Mouse (Mus musculus): ENCODE data around the gene Fam118a. TPM values are rescaled to one million over a fixed set of nuclear protein-coding genes. Genes with fewer than 3 reads are reported as not detected.

Gene Fam118a
- polyA plus RNA-seq, 1 experiment from 2014 or later = 23.2 TPM

- peak overlapping the region; percentile 54 for H3K27ac ChIP-seq (replicated peaks; ENCODE audit: low read depth, low read length)
- DNase-seq (ENCODE audit: low spot score) (no peak), ATAC-seq (ENCODE audit: insufficient number of reproducible peaks, low FRiP score, low TSS enrichment, low read depth) (no peak)
- H3K4me3 ChIP-seq (ENCODE audit: low read depth, low read length) = no peak overlapping the region
- peak overlapping the region; percentile 5; the same call in 1 of the 2 replicates for H3K9ac ChIP-seq (ENCODE audit: low read length)
- no peaks in the 10 kb centered on the region for H3K9me3 ChIP-seq (ENCODE audit: control insufficient read depth, low read length)
- no peak overlapping the region for H3K4me2 ChIP-seq (ENCODE audit: low read depth, severe bottlenecking)
- WGBS = 43% methylated on average over 5 of the region's 5 CpGs
- H3K36me3 ChIP-seq (ENCODE audit: control insufficient read depth, insufficient read depth, low read length) = peaks cover 5% of the 10 kb centered on the region; the same call in 1 of the 2 replicates
- H3K27me3 ChIP-seq (ENCODE audit: control insufficient read depth, insufficient read depth, low read length) = no peaks in the 10 kb centered on the region
- H3K4me1 ChIP-seq (ENCODE audit: control insufficient read depth, insufficient read depth, low read length) = peaks cover 12% of the 10 kb centered on the region
Observed at GRCm38 (mm10) chr15:85043116-85043515, 14.4 kb downstream of the Fam118a start.

- peaks cover 5% of the 10 kb centered on the region; the same call in 1 of the 2 replicates for H3K36me3 ChIP-seq (ENCODE audit: control insufficient read depth, insufficient read depth, low read length)
- no peak overlapping the region for H3K4me2 ChIP-seq (ENCODE audit: low read depth, severe bottlenecking)
- H3K27ac ChIP-seq (replicated peaks; ENCODE audit: low read depth, low read length) = no peak overlapping the region
- no peaks in the 10 kb centered on the region for H3K9me3 ChIP-seq (ENCODE audit: control insufficient read depth, low read length)
- no peaks in the 10 kb centered on the region for H3K27me3 ChIP-seq (ENCODE audit: control insufficient read depth, insufficient read depth, low read length)
- WGBS = 86% methylated on average over 5 of the region's 5 CpGs
- no peak overlapping the region for H3K4me3 ChIP-seq (ENCODE audit: low read depth, low read length)
- DNase-seq (ENCODE audit: low spot score) = no peak
- no peak overlapping the region for H3K9ac ChIP-seq (ENCODE audit: low read length)
- no peak for ATAC-seq (ENCODE audit: insufficient number of reproducible peaks, low FRiP score, low TSS enrichment, low read depth)
- H3K4me1 ChIP-seq (ENCODE audit: control insufficient read depth, insufficient read depth, low read length) = peaks cover 12% of the 10 kb centered on the region
Observed at GRCm38 (mm10) chr15:85043761-85044160, 15.0 kb downstream of the Fam118a start.

GRCm38 (mm10) chr15:85046230-85046950 lies 17.6 kb downstream of the Fam118a start:
- Histone ChIP-seq H3K4me3 (ENCODE audit: low read depth, low read length) (no peak overlapping the region), H3K27ac (replicated peaks; ENCODE audit: low read depth, low read length) (no peak overlapping the region), H3K27me3 (ENCODE audit: control insufficient read depth, insufficient read depth, low read length) (no peaks in the 10 kb centered on the region), H3K9ac (ENCODE audit: low read length) (no peak overlapping the region), H3K4me2 (ENCODE audit: low read depth, severe bottlenecking) (no peak overlapping the region), H3K9me3 (ENCODE audit: control insufficient read depth, low read length) (no peaks in the 10 kb centered on the region), H3K4me1 (ENCODE audit: control insufficient read depth, insufficient read depth, low read length) (peaks cover 12% of the 10 kb centered on the region), H3K36me3 (ENCODE audit: control insufficient read depth, insufficient read depth, low read length) (peaks cover 9% of the 10 kb centered on the region)
- DNase-seq (ENCODE audit: low spot score) (no peak), ATAC-seq (ENCODE audit: insufficient number of reproducible peaks, low FRiP score, low TSS enrichment, low read depth) (no peak)
- WGBS = 89% methylated on average over 14 of the region's 14 CpGs

- no peak for ATAC-seq (ENCODE audit: insufficient number of reproducible peaks, low FRiP score, low TSS enrichment, low read depth)
- Histone ChIP-seq H3K9ac (ENCODE audit: low read length) (no peak overlapping the region), H3K9me3 (ENCODE audit: control insufficient read depth, low read length) (no peaks in the 10 kb centered on the region), H3K4me3 (ENCODE audit: low read depth, low read length) (no peak overlapping the region), H3K36me3 (ENCODE audit: control insufficient read depth, insufficient read depth, low read length) (peaks cover 13% of the 10 kb centered on the region), H3K4me1 (ENCODE audit: control insufficient read depth, insufficient read depth, low read length) (peaks cover 8% of the 10 kb centered on the region), H3K27me3 (ENCODE audit: control insufficient read depth, insufficient read depth, low read length) (no peaks in the 10 kb centered on the region), H3K27ac (replicated peaks; ENCODE audit: low read depth, low read length) (no peak overlapping the region), H3K4me2 (ENCODE audit: low read depth, severe bottlenecking) (no peak overlapping the region)
- WGBS = 85% methylated on average over 4 of the region's 4 CpGs
- no peak for DNase-seq (ENCODE audit: low spot score)
Observed at GRCm38 (mm10) chr15:85047865-85048264, 19.1 kb downstream of the Fam118a start.

- H3K36me3 ChIP-seq (ENCODE audit: control insufficient read depth, insufficient read depth, low read length) = peaks cover 13% of the 10 kb centered on the region
- DNase-seq (ENCODE audit: low spot score) (no peak), ATAC-seq (ENCODE audit: insufficient number of reproducible peaks, low FRiP score, low TSS enrichment, low read depth) (no peak)
- H3K4me1 ChIP-seq (ENCODE audit: control insufficient read depth, insufficient read depth, low read length) = no peaks in the 10 kb centered on the region
- H3K9ac ChIP-seq (ENCODE audit: low read length) = no peak overlapping the region
- no peak overlapping the region for H3K27ac ChIP-seq (replicated peaks; ENCODE audit: low read depth, low read length)
- no peak overlapping the region for H3K4me3 ChIP-seq (ENCODE audit: low read depth, low read length)
- WGBS = 88% methylated on average over 1 of the region's 1 CpGs
- no peak overlapping the region for H3K4me2 ChIP-seq (ENCODE audit: low read depth, severe bottlenecking)
- no peaks in the 10 kb centered on the region for H3K9me3 ChIP-seq (ENCODE audit: control insufficient read depth, low read length)
- no peaks in the 10 kb centered on the region for H3K27me3 ChIP-seq (ENCODE audit: control insufficient read depth, insufficient read depth, low read length)
Observed at GRCm38 (mm10) chr15:85049758-85050157, 21.0 kb downstream of the Fam118a start.

- Histone ChIP-seq H3K27ac (replicated peaks; ENCODE audit: low read depth, low read length) (no peak overlapping the region), H3K4me3 (ENCODE audit: low read depth, low read length) (no peak overlapping the region), H3K4me2 (ENCODE audit: low read depth, severe bottlenecking) (no peak overlapping the region), H3K4me1 (ENCODE audit: control insufficient read depth, insufficient read depth, low read length) (no peaks in the 10 kb centered on the region), H3K9ac (ENCODE audit: low read length) (no peak overlapping the region), H3K27me3 (ENCODE audit: control insufficient read depth, insufficient read depth, low read length) (no peaks in the 10 kb centered on the region), H3K36me3 (ENCODE audit: control insufficient read depth, insufficient read depth, low read length) (peaks cover 10% of the 10 kb centered on the region; the same call in 1 of the 2 replicates), H3K9me3 (ENCODE audit: control insufficient read depth, low read length) (no peaks in the 10 kb centered on the region)
- no peak for ATAC-seq (ENCODE audit: insufficient number of reproducible peaks, low FRiP score, low TSS enrichment, low read depth)
- WGBS = 94% methylated on average over 3 of the region's 3 CpGs
- DNase-seq (ENCODE audit: low spot score) = no peak
Observed at GRCm38 (mm10) chr15:85054098-85054497, 25.4 kb downstream of the Fam118a start.

- no peaks in the 10 kb centered on the region for H3K27me3 ChIP-seq (ENCODE audit: control insufficient read depth, insufficient read depth, low read length)
Observed at GRCm38 (mm10) chr15:85055186-85055585, 26.4 kb downstream of the Fam118a start.

GRCm38 (mm10) chr15:85063421-85063820 lies 34.7 kb downstream of the Fam118a start:
- H3K9me3 ChIP-seq (ENCODE audit: control insufficient read depth, low read length) = no peaks in the 10 kb centered on the region
- H3K9ac ChIP-seq (ENCODE audit: low read length) = no peak overlapping the region
- no peak for ATAC-seq (ENCODE audit: insufficient number of reproducible peaks, low FRiP score, low TSS enrichment, low read depth)
- DNase-seq (ENCODE audit: low spot score) = no peak
- H3K4me3 ChIP-seq (ENCODE audit: low read depth, low read length) = no peak overlapping the region
- WGBS = 96% methylated on average over 2 of the region's 2 CpGs
- no peak overlapping the region for H3K4me2 ChIP-seq (ENCODE audit: low read depth, severe bottlenecking)
- H3K27ac ChIP-seq (replicated peaks; ENCODE audit: low read depth, low read length) = no peak overlapping the region
- H3K36me3 ChIP-seq (ENCODE audit: control insufficient read depth, insufficient read depth, low read length) = no peaks in the 10 kb centered on the region
- H3K4me1 ChIP-seq (ENCODE audit: control insufficient read depth, insufficient read depth, low read length) = no peaks in the 10 kb centered on the region
- no peaks in the 10 kb centered on the region for H3K27me3 ChIP-seq (ENCODE audit: control insufficient read depth, insufficient read depth, low read length)

More at GRCm38 (mm10) chr15:85055186-85055585, 26.4 kb downstream of the Fam118a start:
- no peak for DNase-seq (ENCODE audit: low spot score)
- 87% methylated on average over 4 of the region's 4 CpGs for WGBS
- Histone ChIP-seq H3K36me3 (ENCODE audit: control insufficient read depth, insufficient read depth, low read length) (peaks cover 7% of the 10 kb centered on the region; the same call in 1 of the 2 replicates), H3K4me1 (ENCODE audit: control insufficient read depth, insufficient read depth, low read length) (no peaks in the 10 kb centered on the region), H3K27ac (replicated peaks; ENCODE audit: low read depth, low read length) (no peak overlapping the region), H3K4me2 (ENCODE audit: low read depth, severe bottlenecking) (no peak overlapping the region), H3K4me3 (ENCODE audit: low read depth, low read length) (no peak overlapping the region), H3K9ac (ENCODE audit: low read length) (no peak overlapping the region), H3K9me3 (ENCODE audit: control insufficient read depth, low read length) (no peaks in the 10 kb centered on the region)
- ATAC-seq (ENCODE audit: insufficient number of reproducible peaks, low FRiP score, low TSS enrichment, low read depth) = no peak

All from limb, embryonic 11.5 days (tissue).